Mouse (Mus musculus): ENCODE results near the gene Hoxa10. TPM values are rescaled to one million over a fixed set of nuclear protein-coding genes. Genes with fewer than 3 reads are reported as not detected.

Hoxa10 gene
- total and polyA plus RNA-seq, 3 experiments: 0.05 TPM; not detected in 2

- no peaks in the 10 kb centered on the region for H3K9me3 ChIP-seq (replicated peaks)
- no peaks in the 10 kb centered on the region for H3K4me1 ChIP-seq (ENCODE audit: insufficient read depth, low read depth, low read length)
- ATAC-seq (ENCODE audit: extremely low read depth, insufficient number of reproducible peaks, low FRiP score, poor library complexity, severe bottlenecking): no peak
- no peaks in the 10 kb centered on the region for H3K36me3 ChIP-seq (replicated peaks)
- no peak overlapping the region for H3K4me3 ChIP-seq (ENCODE audit: low read depth, low read length)
- no peak for DNase-seq (ENCODE audit: low spot score)
- TF ChIP-seq POLR2AphosphoS5 (IDR thresholded peaks at IDR 0.05; ENCODE audit: insufficient replicate concordance, low read depth, low read length): no peak
- TF ChIP-seq GATA1 (IDR thresholded peaks at IDR 0.05; ENCODE audit: borderline replicate concordance, low read length): no peak
- TF ChIP-seq GATA2 (IDR thresholded peaks at IDR 0.05; ENCODE audit: borderline replicate concordance, low read depth, low read length): no peak
- TF ChIP-seq CTCF (IDR thresholded peaks at IDR 0.05; ENCODE audit: low read depth, low read length): no peak
- no peak for TF ChIP-seq TAL1 (conservative IDR thresholded peaks at IDR 0.05; ENCODE audit: low read depth, low read length)
- H3K27me3 ChIP-seq (ENCODE audit: insufficient read depth, low read length): no peaks in the 10 kb centered on the region; the same call in 1 of the 2 replicates
These were observed 35.1 kb upstream of the Hoxa10 start for GRCm38 (mm10) chr6:52275563-52276280.

GRCm38 (mm10) chr6:52274576-52274975 lies 33.9 kb upstream of the Hoxa10 start:
- DNase-seq (ENCODE audit: low spot score) (no peak), ATAC-seq (ENCODE audit: extremely low read depth, insufficient number of reproducible peaks, low FRiP score, poor library complexity, severe bottlenecking) (no peak)
- no peaks in the 10 kb centered on the region for H3K4me1 ChIP-seq (ENCODE audit: insufficient read depth, low read depth, low read length)
- no peak overlapping the region for H3K4me3 ChIP-seq (ENCODE audit: low read depth, low read length)
- H3K36me3 ChIP-seq (replicated peaks): no peaks in the 10 kb centered on the region
- H3K9me3 ChIP-seq (replicated peaks): no peaks in the 10 kb centered on the region
- H3K27me3 ChIP-seq (ENCODE audit: insufficient read depth, low read length): peaks cover 3% of the 10 kb centered on the region; the same call in 1 of the 2 replicates
- TF ChIP-seq CTCF (IDR thresholded peaks at IDR 0.05; ENCODE audit: low read depth, low read length) (no peak), POLR2AphosphoS5 (IDR thresholded peaks at IDR 0.05; ENCODE audit: insufficient replicate concordance, low read depth, low read length) (no peak), GATA1 (IDR thresholded peaks at IDR 0.05; ENCODE audit: borderline replicate concordance, low read length) (no peak), GATA2 (IDR thresholded peaks at IDR 0.05; ENCODE audit: borderline replicate concordance, low read depth, low read length) (no peak), TAL1 (conservative IDR thresholded peaks at IDR 0.05; ENCODE audit: low read depth, low read length) (no peak)

GRCm38 (mm10) chr6:52273656-52274280 lies 33.1 kb upstream of the Hoxa10 start:
- H3K4me1 ChIP-seq (ENCODE audit: insufficient read depth, low read depth, low read length): no peaks in the 10 kb centered on the region
- TF ChIP-seq GATA2 (IDR thresholded peaks at IDR 0.05; ENCODE audit: borderline replicate concordance, low read depth, low read length) (no peak), GATA1 (IDR thresholded peaks at IDR 0.05; ENCODE audit: borderline replicate concordance, low read length) (no peak), POLR2AphosphoS5 (IDR thresholded peaks at IDR 0.05; ENCODE audit: insufficient replicate concordance, low read depth, low read length) (no peak), CTCF (IDR thresholded peaks at IDR 0.05; ENCODE audit: low read depth, low read length) (no peak), TAL1 (conservative IDR thresholded peaks at IDR 0.05; ENCODE audit: low read depth, low read length) (no peak)
- no peak for DNase-seq (ENCODE audit: low spot score)
- H3K9me3 ChIP-seq (replicated peaks): no peaks in the 10 kb centered on the region
- peaks cover 4% of the 10 kb centered on the region for H3K27me3 ChIP-seq (ENCODE audit: insufficient read depth, low read length)
- H3K36me3 ChIP-seq (replicated peaks): no peaks in the 10 kb centered on the region
- 0 out of 2 replicates have a peak overlapping the region, but pooled peaks have one; percentile 4 for H3K4me3 ChIP-seq (ENCODE audit: low read depth, low read length)
- no peak for ATAC-seq (ENCODE audit: extremely low read depth, insufficient number of reproducible peaks, low FRiP score, poor library complexity, severe bottlenecking)

- ATAC-seq (ENCODE audit: extremely low read depth, insufficient number of reproducible peaks, low FRiP score, poor library complexity, severe bottlenecking) (no peak), DNase-seq (ENCODE audit: low spot score) (no peak)
- Histone ChIP-seq H3K36me3 (replicated peaks) (no peaks in the 10 kb centered on the region), H3K9me3 (replicated peaks) (no peaks in the 10 kb centered on the region), H3K4me1 (ENCODE audit: insufficient read depth, low read depth, low read length) (no peaks in the 10 kb centered on the region), H3K4me3 (ENCODE audit: low read depth, low read length) (no peak overlapping the region), H3K27me3 (ENCODE audit: insufficient read depth, low read length) (peaks cover 10% of the 10 kb centered on the region)
- no peak for TF ChIP-seq GATA1 (IDR thresholded peaks at IDR 0.05; ENCODE audit: borderline replicate concordance, low read length)
- no peak for TF ChIP-seq POLR2AphosphoS5 (IDR thresholded peaks at IDR 0.05; ENCODE audit: insufficient replicate concordance, low read depth, low read length)
- no peak for TF ChIP-seq CTCF (IDR thresholded peaks at IDR 0.05; ENCODE audit: low read depth, low read length)
- TF ChIP-seq GATA2 (IDR thresholded peaks at IDR 0.05; ENCODE audit: borderline replicate concordance, low read depth, low read length): no peak
- TF ChIP-seq TAL1 (conservative IDR thresholded peaks at IDR 0.05; ENCODE audit: low read depth, low read length): no peak
These were observed 32.4 kb upstream of the Hoxa10 start for GRCm38 (mm10) chr6:52272766-52273655.

- ATAC-seq (ENCODE audit: extremely low read depth, insufficient number of reproducible peaks, low FRiP score, poor library complexity, severe bottlenecking) (no peak), DNase-seq (ENCODE audit: low spot score) (no peak)
- H3K27me3 ChIP-seq (ENCODE audit: insufficient read depth, low read length): peaks cover 17% of the 10 kb centered on the region
- H3K36me3 ChIP-seq (replicated peaks): no peaks in the 10 kb centered on the region
- TF ChIP-seq GATA1 (IDR thresholded peaks at IDR 0.05; ENCODE audit: borderline replicate concordance, low read length): no peak
- TF ChIP-seq POLR2AphosphoS5 (IDR thresholded peaks at IDR 0.05; ENCODE audit: insufficient replicate concordance, low read depth, low read length): no peak
- no peak for TF ChIP-seq CTCF (IDR thresholded peaks at IDR 0.05; ENCODE audit: low read depth, low read length)
- no peak for TF ChIP-seq GATA2 (IDR thresholded peaks at IDR 0.05; ENCODE audit: borderline replicate concordance, low read depth, low read length)
- TF ChIP-seq TAL1 (conservative IDR thresholded peaks at IDR 0.05; ENCODE audit: low read depth, low read length): no peak
- no peaks in the 10 kb centered on the region for H3K4me1 ChIP-seq (ENCODE audit: insufficient read depth, low read depth, low read length)
- no peaks in the 10 kb centered on the region for H3K9me3 ChIP-seq (replicated peaks)
- no peak overlapping the region for H3K4me3 ChIP-seq (ENCODE audit: low read depth, low read length)
These were observed 30.1 kb upstream of the Hoxa10 start for GRCm38 (mm10) chr6:52270494-52271480.
